Mouse (Mus musculus) midbrain, embryonic 16.5 days (tissue): ENCODE results near the gene Gm438. TPM values are rescaled to one million over a fixed set of nuclear protein-coding genes. Genes with fewer than 3 reads are reported as not detected.

Experiments used
- polyA plus RNA-seq: library from polyadenylated mRNA; unstranded; fragments of >200 nt; fragmentation: Nextera tagmentation; extraction: Ambion mirVana; gene quantifications from 2 replicates; pipeline ENCODE4 v1.2.1, GENCODE M21; 2015

Gm438 gene
- polyA plus RNA-seq, 1 experiment from 2014 or later, result not detected

Other genes with a start within 250 kb of the Gm438 start
- not detected in 2 replicates for gene Gm13124, start 221.4 kb downstream of the Gm438 start, polyA plus RNA-seq
- gene Aadacl4, start 172.9 kb downstream of the Gm438 start, polyA plus RNA-seq, result not detected in 2 replicates
- gene Gm436, start 100.2 kb downstream of the Gm438 start, polyA plus RNA-seq, result not detected in 2 replicates
- not detected in 2 replicates for gene Gm13178, start 65.2 kb downstream of the Gm438 start, polyA plus RNA-seq
- 27.4 and 41.6 TPM in 2 replicates for gene Dhrs3, start 106.2 kb upstream of the Gm438 start, polyA plus RNA-seq